Mouse (Mus musculus): ENCODE measurements around the gene Icam1. TPM values are rescaled to one million over a fixed set of nuclear protein-coding genes. Genes with fewer than 3 reads are reported as not detected.

Gene Icam1
- polyA plus RNA-seq, 1 experiment = 1.6 TPM

- no peak for DNase-seq
- no peak overlapping the region for H3K27ac ChIP-seq (ENCODE audit: insufficient read depth, low read length)
- TF ChIP-seq CTCF (IDR thresholded peaks at IDR 0.05; ENCODE audit: borderline replicate concordance, insufficient read depth, low read depth, low read length) = no peak
- no peak for TF ChIP-seq POLR2A (IDR thresholded peaks at IDR 0.05; ENCODE audit: borderline replicate concordance, insufficient read depth, low read length)
- H3K4me1 ChIP-seq (ENCODE audit: control insufficient read depth, insufficient read depth, low read length) = no peaks in the 10 kb centered on the region
- no peak overlapping the region for H3K4me3 ChIP-seq (replicated peaks; ENCODE audit: insufficient read depth, low read depth, low read length)
- no peaks in the 10 kb centered on the region for H3K27me3 ChIP-seq (ENCODE audit: control insufficient read depth, insufficient read depth, low read length)
- WGBS = 74% methylated on average over 3 of the region's 3 CpGs
These were observed 29.4 kb downstream of the Icam1 start for GRCm38 (mm10) chr9:21045235-21045634.

GRCm38 (mm10) chr9:21051578-21051977 lies 35.8 kb downstream of the Icam1 start:
- DNase-seq = no peak
- H3K4me1 ChIP-seq (ENCODE audit: control insufficient read depth, insufficient read depth, low read length) = no peaks in the 10 kb centered on the region
- 70% methylated on average over 10 of the region's 10 CpGs for WGBS
- TF ChIP-seq CTCF (IDR thresholded peaks at IDR 0.05; ENCODE audit: borderline replicate concordance, insufficient read depth, low read depth, low read length) (no peak), POLR2A (IDR thresholded peaks at IDR 0.05; ENCODE audit: borderline replicate concordance, insufficient read depth, low read length) (no peak)
- no peaks in the 10 kb centered on the region for H3K27me3 ChIP-seq (ENCODE audit: control insufficient read depth, insufficient read depth, low read length)
- no peak overlapping the region for H3K4me3 ChIP-seq (replicated peaks; ENCODE audit: insufficient read depth, low read depth, low read length)
- no peak overlapping the region for H3K27ac ChIP-seq (ENCODE audit: insufficient read depth, low read length)

DNA sequence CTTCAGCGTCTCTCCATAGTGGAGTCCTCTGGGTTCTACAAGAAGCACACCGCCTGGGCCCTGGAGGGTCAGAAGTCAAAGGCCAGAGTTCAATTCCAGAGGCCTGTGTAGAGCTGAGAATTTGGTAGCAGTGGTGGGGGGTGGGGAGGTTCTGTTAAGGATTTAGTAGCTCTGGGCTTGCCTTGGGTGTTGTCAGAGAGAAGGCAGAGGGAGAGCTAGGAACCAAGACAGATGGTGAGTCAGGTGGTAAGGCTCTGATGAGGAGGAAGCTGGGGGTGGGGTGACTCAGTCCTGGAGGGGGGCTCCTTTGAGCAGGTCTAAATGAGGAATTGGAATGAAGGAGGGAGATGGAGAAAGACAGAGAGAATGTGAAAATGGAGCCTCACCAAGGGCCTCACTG lies 47.1 kb downstream of the Icam1 start:
- H3K4me1 ChIP-seq (ENCODE audit: control insufficient read depth, insufficient read depth, low read length) = no peaks in the 10 kb centered on the region
- no peak for DNase-seq
- 97% methylated on average over 2 of the region's 2 CpGs for WGBS
- no peak overlapping the region for H3K4me3 ChIP-seq (replicated peaks; ENCODE audit: insufficient read depth, low read depth, low read length)
- H3K27me3 ChIP-seq (ENCODE audit: control insufficient read depth, insufficient read depth, low read length) = no peaks in the 10 kb centered on the region
- H3K27ac ChIP-seq (ENCODE audit: insufficient read depth, low read length) = no peak overlapping the region
- TF ChIP-seq POLR2A (IDR thresholded peaks at IDR 0.05; ENCODE audit: borderline replicate concordance, insufficient read depth, low read length) (no peak), CTCF (IDR thresholded peaks at IDR 0.05; ENCODE audit: borderline replicate concordance, insufficient read depth, low read depth, low read length) (no peak)

- 86% methylated on average over 27 of the region's 27 CpGs for whole genome bisulfite sequencing
- Histone ChIP-seq H3K27me3 (ENCODE audit: control insufficient read depth, insufficient read depth, low read length) (no peaks in the 10 kb centered on the region), H3K4me1 (ENCODE audit: control insufficient read depth, insufficient read depth, low read length) (no peaks in the 10 kb centered on the region), H3K4me3 (replicated peaks; ENCODE audit: insufficient read depth, low read depth, low read length) (no peak within 1 kb of the TSS), H3K27ac (ENCODE audit: insufficient read depth, low read length) (no peak within 1 kb of the TSS)
- DNase-seq = no peak
- TF ChIP-seq POLR2A (IDR thresholded peaks at IDR 0.05; ENCODE audit: borderline replicate concordance, insufficient read depth, low read length) (no peak), CTCF (IDR thresholded peaks at IDR 0.05; ENCODE audit: borderline replicate concordance, insufficient read depth, low read depth, low read length) (no peak)
These were observed 51.4 kb downstream of the Icam1 start, which contains the start of gene Zglp1 for GRCm38 (mm10) chr9:21067006-21067684. Zglp1 (minus strand) TSS chr9:21067093.

DNA sequence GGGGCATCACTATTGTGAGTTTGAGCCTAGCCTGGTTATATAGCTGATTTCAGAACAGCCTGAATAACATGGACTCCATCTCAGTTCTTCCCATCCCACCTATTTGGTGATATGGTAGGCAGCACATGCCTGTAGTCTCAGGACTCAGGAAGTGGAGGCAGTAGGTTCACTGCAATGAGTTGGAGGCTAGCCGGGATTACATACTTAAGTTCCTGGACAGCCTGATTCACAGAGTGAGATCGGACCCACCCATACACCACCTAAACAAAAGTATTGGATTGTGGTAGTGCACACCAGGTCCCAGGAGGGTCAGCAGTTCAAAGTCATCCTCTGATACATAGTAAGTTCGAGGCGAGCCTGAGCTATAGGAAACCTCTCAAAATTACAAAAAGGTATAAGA lies 56.9 kb downstream of the Icam1 start:
- Histone ChIP-seq H3K4me3 (replicated peaks; ENCODE audit: insufficient read depth, low read depth, low read length) (peak overlapping the region; percentile 81), H3K27ac (ENCODE audit: insufficient read depth, low read length) (no peak overlapping the region), H3K27me3 (ENCODE audit: control insufficient read depth, insufficient read depth, low read length) (no peaks in the 10 kb centered on the region), H3K4me1 (ENCODE audit: control insufficient read depth, insufficient read depth, low read length) (no peaks in the 10 kb centered on the region; the same call in 1 of the 2 replicates)
- DNase-seq = no peak
- TF ChIP-seq CTCF (IDR thresholded peaks at IDR 0.05; ENCODE audit: borderline replicate concordance, insufficient read depth, low read depth, low read length) (no peak), POLR2A (IDR thresholded peaks at IDR 0.05; ENCODE audit: borderline replicate concordance, insufficient read depth, low read length) (no peak)
- 15% methylated on average over 4 of the region's 4 CpGs for WGBS

DNA sequence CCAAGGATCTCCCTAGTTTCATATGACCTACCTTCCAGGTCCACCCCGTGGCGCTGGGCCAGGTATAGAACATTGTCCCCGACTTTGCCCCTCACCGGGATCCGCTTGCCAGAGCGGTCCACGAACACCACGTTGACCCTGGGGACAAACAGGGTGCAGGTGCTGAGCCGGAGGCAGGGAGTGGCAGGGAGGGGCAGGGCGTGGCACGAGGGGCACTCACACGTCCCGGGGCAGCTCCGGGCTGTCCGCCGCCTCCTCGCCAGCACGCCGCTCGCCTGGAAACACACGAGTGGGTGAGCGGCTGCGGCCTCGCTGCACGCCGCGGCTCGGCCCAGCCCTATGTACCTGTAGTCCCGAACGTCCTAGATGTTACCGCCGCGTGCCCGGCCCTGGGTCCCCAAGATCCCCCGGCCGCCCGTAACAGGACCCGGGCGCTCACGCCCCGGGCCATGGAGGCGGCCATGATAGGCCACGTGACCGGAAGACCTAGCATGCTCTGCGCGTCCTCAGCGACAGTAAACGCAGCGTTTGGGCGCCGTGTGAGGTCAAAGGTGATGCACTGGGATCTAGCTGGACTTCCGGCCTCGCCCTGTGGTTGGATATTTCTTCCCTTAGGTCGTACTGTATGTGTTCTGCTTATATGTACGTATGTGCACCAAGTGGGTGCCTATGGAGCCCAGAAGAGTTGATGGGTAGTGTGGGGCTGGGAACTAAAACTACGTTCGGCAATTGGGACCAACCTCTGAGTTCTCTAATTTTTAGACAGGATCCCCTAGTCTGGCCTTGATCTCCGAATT lies 57.5 kb downstream of the Icam1 start, which contains the start of the genes Gm49373 and Fdx1l:
Gm49373 (minus strand) TSS at position 53 of the 797 bp plus-strand sequence.
Fdx1l (minus strand) TSS at position 571 of the 797 bp plus-strand sequence.
- WGBS = 2% methylated on average over 58 of the region's 58 CpGs
- DNase-seq = peak; percentile 88 to 89
- H3K4me3 ChIP-seq (replicated peaks; ENCODE audit: insufficient read depth, low read depth, low read length) = peak within 1 kb of the TSS; percentile 81
- H3K4me1 ChIP-seq (ENCODE audit: control insufficient read depth, insufficient read depth, low read length) = no peaks in the 10 kb centered on the region; the same call in 1 of the 2 replicates
- no peaks in the 10 kb centered on the region for H3K27me3 ChIP-seq (ENCODE audit: control insufficient read depth, insufficient read depth, low read length)
- H3K27ac ChIP-seq (ENCODE audit: insufficient read depth, low read length) = no peak within 1 kb of the TSS
- TF ChIP-seq CTCF (IDR thresholded peaks at IDR 0.05; ENCODE audit: borderline replicate concordance, insufficient read depth, low read depth, low read length) (no peak), POLR2A (IDR thresholded peaks at IDR 0.05; ENCODE audit: borderline replicate concordance, insufficient read depth, low read length) (peak; percentile 71; the same call in 1 of the 2 replicates)

DNA sequence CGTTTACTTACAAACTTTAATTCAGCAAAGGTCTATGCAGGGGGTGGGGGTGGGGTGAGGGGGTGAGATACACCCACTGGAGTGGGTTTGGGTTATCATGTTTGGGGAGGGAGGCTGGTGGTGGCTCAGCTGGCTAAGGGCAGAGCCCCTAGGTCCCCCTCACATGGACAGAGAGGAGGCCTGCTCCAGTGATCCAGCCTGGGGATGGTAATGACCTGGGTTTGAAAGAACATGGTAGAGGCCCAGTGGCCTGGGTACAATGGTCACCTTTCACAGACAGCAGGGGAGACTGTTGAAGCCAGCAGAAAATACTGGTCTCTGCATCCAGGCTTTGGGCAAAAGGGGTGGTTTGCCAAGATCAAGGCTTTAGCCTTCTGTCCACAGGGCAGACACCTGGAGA lies 58.4 kb downstream of the Icam1 start:
- H3K4me3 ChIP-seq (replicated peaks; ENCODE audit: insufficient read depth, low read depth, low read length) = no peak overlapping the region
- DNase-seq = no peak
- H3K27me3 ChIP-seq (ENCODE audit: control insufficient read depth, insufficient read depth, low read length) = no peaks in the 10 kb centered on the region
- 68% methylated on average over 1 of the region's 1 CpGs for WGBS
- TF ChIP-seq CTCF (IDR thresholded peaks at IDR 0.05; ENCODE audit: borderline replicate concordance, insufficient read depth, low read depth, low read length) (no peak), POLR2A (IDR thresholded peaks at IDR 0.05; ENCODE audit: borderline replicate concordance, insufficient read depth, low read length) (no peak)
- H3K27ac ChIP-seq (ENCODE audit: insufficient read depth, low read length) = no peak overlapping the region
- no peaks in the 10 kb centered on the region; the same call in 1 of the 2 replicates for H3K4me1 ChIP-seq (ENCODE audit: control insufficient read depth, insufficient read depth, low read length)

Data from cerebellum, adult 2 months (tissue).